Mouse (Mus musculus): Measurements from ENCODE around the gene Igfals. TPM values are rescaled to one million over a fixed set of nuclear protein-coding genes. Genes with fewer than 3 reads are reported as not detected.

Igfals gene
- total RNA-seq, 2 experiments from 2014 or later: 0.22 TPM; not detected in 1

Other genes with a start within 250 kb of the Igfals start
- 100 to 1,000 TPM; 152 to 158 TPM for gene Tsc2, start 233.4 kb upstream of the Igfals start, total RNA-seq (2021)
- 1 to 10 TPM; 7.0 to 8.5 TPM for gene Nthl1, start 233.3 kb upstream of the Igfals start, total RNA-seq (2021)
- 10 to 100 TPM; 40.2 to 43.6 TPM for gene Slc9a3r2, start 215.7 kb upstream of the Igfals start, total RNA-seq (2021)
- under 1 TPM in 1 of 2 experiments, not detected in 1; 0.66 TPM for gene Npw, start 207.5 kb upstream of the Igfals start, total RNA-seq (2021)
- gene Zfp598, start 196.3 kb upstream of the Igfals start, total RNA-seq (2021): 10 to 100 TPM; 45.5 to 48.5 TPM
- gene Syngr3, start 176.0 kb upstream of the Igfals start, total RNA-seq (2021): 100 to 1,000 TPM; 164 to 176 TPM
- gene Gfer, start 169.8 kb upstream of the Igfals start, total RNA-seq (2021): 10 to 100 TPM; 21.0 to 22.7 TPM
- 1 to 10 TPM; 5.6 to 7.2 TPM for gene Noxo1, start 169.8 kb upstream of the Igfals start, total RNA-seq (2021)
- 10 to 100 TPM; 34.8 to 36.6 TPM for gene Tbl3, start 158.3 kb upstream of the Igfals start, total RNA-seq (2021)
- gene Rnf151, start 147.9 kb upstream of the Igfals start, total RNA-seq (2021): not detected
- gene Rps2, start 147.9 kb upstream of the Igfals start, total RNA-seq (2021): 100 to 1,000 TPM; 619 to 676 TPM
- 100 to 1,000 TPM; 130 to 145 TPM for gene Ndufb10, start 141.5 kb upstream of the Igfals start, total RNA-seq (2021)
- gene Rpl3l, start 138.2 kb upstream of the Igfals start, total RNA-seq (2021): not detected
- gene Msrb1, start 129.4 kb upstream of the Igfals start, total RNA-seq (2021): 10 to 100 TPM; 36.6 to 42.7 TPM
- not detected for gene Hs3st6, start 113.0 kb upstream of the Igfals start, total RNA-seq (2021)
- gene Meiob, start 61.7 kb upstream of the Igfals start, total RNA-seq (2021): not detected
- 10 to 100 TPM; 48.0 to 50.0 TPM for gene Hagh, start 25.9 kb upstream of the Igfals start, total RNA-seq (2021)
- gene Fahd1, start 15.6 kb upstream of the Igfals start, total RNA-seq (2021): 10 to 100 TPM; 13.1 to 13.8 TPM
- gene Nubp2, start 20.4 kb downstream of the Igfals start, total RNA-seq (2021): 10 to 100 TPM; 35.9 to 39.3 TPM
- gene Spsb3, start 20.6 kb downstream of the Igfals start, total RNA-seq (2021): 10 to 100 TPM; 43.6 to 46.0 TPM
- gene Eme2, start 29.1 kb downstream of the Igfals start, total RNA-seq (2021): 10 to 100 TPM; 36.2 to 36.4 TPM
- 10 to 100 TPM; 48.9 to 50.0 TPM for gene Mrps34, start 29.1 kb downstream of the Igfals start, total RNA-seq (2021)
- gene Nme3, start 30.5 kb downstream of the Igfals start, total RNA-seq (2021): 10 to 100 TPM; 38.7 to 43.0 TPM
- 100 to 1,000 TPM; 255 to 270 TPM for gene Mapk8ip3, start 71.0 kb downstream of the Igfals start, total RNA-seq (2021)
- gene Jpt2, start 94.7 kb downstream of the Igfals start, total RNA-seq (2021): 10 to 100 TPM; 31.5 to 37.2 TPM
- 10 to 100 TPM; 27.7 to 29.0 TPM for gene Cramp1l, start 149.8 kb downstream of the Igfals start, total RNA-seq (2021)
- 10 to 100 TPM; 29.9 to 32.2 TPM for gene Ift140, start 150.1 kb downstream of the Igfals start, total RNA-seq (2021)
- gene Tmem204, start 217.6 kb downstream of the Igfals start, total RNA-seq (2021): 1 to 10 TPM; 5.4 to 6.7 TPM
- 10 to 100 TPM; 58.3 to 59.3 TPM for gene Telo2, start 250.0 kb downstream of the Igfals start, total RNA-seq (2021)